Mouse (Mus musculus): ENCODE data around the gene Plekhd1. TPM values are rescaled to one million over a fixed set of nuclear protein-coding genes. Genes with fewer than 3 reads are reported as not detected.

The Plekhd1 gene
- polyA plus RNA-seq, 2 experiments from 2014 or later, result 0.36 to 1.3 TPM

- no peak for ATAC-seq
Measured at GRCm38 (mm10) chr12:80757751-80758558, 65.6 kb downstream of the Plekhd1 start.

DNA sequence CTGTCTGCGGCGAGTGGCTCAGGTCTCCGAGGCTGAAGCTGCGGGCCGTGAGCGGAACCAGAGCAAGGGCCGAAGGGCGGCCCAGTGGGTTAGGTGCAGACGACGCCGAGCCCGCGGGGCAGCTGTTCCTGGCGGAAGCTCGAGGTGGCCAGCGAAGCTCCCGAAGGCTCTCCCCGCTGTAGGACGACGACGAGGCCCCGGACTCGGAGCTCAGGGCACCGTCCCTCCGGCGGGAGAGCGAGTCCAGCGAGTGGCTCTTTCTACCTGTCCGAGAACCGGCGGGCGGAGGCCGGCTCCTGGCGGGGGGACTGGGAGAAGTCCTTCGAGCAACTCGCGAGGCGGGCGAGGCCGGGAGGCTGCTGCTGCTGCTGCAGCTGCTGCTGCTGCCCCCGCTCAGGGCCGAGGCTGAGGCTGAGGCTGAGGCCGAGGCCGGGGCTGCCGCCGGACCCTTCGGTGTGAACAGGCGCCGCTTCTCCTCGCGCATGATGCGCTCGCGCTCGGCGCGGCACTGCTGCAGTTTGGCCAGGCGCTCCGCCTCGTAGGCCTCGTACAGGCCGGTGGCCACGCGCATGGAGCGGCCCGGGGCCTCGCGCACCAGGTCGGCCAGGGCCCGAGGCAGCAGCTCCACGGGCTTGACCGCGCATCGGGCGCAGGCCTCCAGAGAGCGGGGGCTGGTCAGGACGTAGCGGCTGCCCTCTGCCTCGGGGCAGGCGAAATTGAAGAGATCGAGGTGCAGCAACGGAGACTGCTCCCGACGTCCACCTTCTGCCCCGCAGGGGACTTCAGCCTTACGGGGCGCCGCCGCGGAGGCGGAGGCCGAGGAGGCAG is 66.4 kb downstream of the Plekhd1 start:
- ATAC-seq, result no peak

GRCm38 (mm10) chr12:80759387-80759712 is 67.0 kb downstream of the Plekhd1 start:
- no peak for ATAC-seq

GRCm38 (mm10) chr12:80759713-80760395 is 67.5 kb downstream of the Plekhd1 start:
- ATAC-seq, result peak; percentile 40

DNA sequence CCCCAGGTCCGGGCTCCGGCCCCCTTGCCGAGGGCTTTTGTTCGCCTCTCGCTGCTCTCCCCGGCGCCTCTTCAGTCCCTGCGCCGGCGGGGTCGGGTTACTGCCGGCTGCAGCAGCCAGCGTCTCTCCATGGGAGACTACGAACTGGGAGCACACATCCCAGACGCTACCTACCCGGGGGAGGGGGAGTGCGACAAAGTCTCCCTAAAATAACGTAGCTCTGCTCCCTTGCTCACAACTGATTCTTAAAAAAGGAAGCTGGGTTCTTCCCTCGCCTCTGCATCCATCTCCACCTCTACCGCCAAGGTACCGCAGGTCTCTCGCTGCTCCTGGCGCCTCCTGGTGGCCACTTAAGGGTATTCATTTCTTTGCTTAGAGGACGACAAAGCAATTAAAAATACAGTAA is 68.0 kb downstream of the Plekhd1 start, which contains the start of gene Ccdc177:
Gene Ccdc177, minus strand, starts transcription at position 292 of the 406 bp plus-strand sequence.
- ATAC-seq, result peak; percentile 69

DNA sequence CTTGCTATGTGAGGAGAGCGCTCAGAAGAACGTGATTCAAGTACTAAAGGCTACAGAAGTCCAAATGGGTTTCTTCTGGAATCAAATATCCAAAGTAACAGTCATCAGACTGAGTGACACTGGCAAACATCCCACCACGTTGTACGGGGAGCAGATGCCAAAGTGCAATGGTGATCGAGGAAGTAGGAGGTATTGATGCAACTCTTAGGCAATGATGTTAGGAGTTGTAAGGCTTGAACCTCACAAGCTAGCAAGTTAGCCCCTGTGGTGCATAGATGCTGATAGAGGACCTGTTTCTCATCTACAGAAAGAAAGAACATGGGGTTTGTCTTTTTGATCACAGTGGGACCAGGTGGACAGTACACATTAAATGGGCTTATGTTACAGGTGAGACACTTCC is 70.6 kb downstream of the Plekhd1 start:
- ATAC-seq, result no peak

GRCm38 (mm10) chr12:80764116-80764515 is 71.7 kb downstream of the Plekhd1 start:
- no peak for ATAC-seq

DNA sequence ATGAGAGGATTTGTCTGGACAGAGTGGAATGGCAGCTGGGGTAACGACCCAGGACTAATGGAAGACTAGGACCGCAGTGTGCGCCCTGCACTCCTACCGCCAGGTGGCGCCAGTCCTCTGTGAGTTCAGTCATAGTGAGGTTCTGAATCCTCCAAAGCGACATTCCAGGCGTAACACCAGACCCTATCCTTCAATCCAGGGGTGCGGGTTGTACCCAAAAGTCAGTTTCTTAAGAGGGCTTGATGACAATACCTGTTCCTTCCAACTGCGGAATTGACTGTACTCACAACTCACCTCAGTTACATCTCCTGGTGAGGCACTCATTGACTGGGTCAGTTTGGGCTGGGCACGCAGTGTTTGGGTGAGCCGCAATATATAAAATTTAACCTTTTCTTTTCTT is 77.3 kb downstream of the Plekhd1 start:
- peak; percentile 61 for ATAC-seq

Other genes with a start within 250 kb of the Plekhd1 start
- gene Exd2, start 229.5 kb upstream of the Plekhd1 start, polyA plus RNA-seq (2017; shearing (Covaris generic)), result 10 to 100 TPM; 17.3 to 20.2 TPM
- gene Galnt16, start 174.3 kb upstream of the Plekhd1 start, polyA plus RNA-seq (2017; shearing (Covaris generic)), result not detected
- gene Slc39a9, start 48.7 kb upstream of the Plekhd1 start, polyA plus RNA-seq (2017; shearing (Covaris generic)), result 10 to 100 TPM; 21.0 to 24.3 TPM
- gene Erh, start 48.2 kb upstream of the Plekhd1 start, polyA plus RNA-seq (2017; shearing (Covaris generic)), result 100 to 1,000 TPM; 110 to 140 TPM
- gene Ccdc177, start 68.1 kb downstream of the Plekhd1 start, polyA plus RNA-seq (2017; shearing (Covaris generic)), result not detected
- 10 to 100 TPM; 21.8 to 29.4 TPM for gene Susd6, start 97.9 kb downstream of the Plekhd1 start, polyA plus RNA-seq (2017; shearing (Covaris generic))